Mouse (Mus musculus): ENCODE results near the gene Tsr3. TPM values are rescaled to one million over a fixed set of nuclear protein-coding genes. Genes with fewer than 3 reads are reported as not detected.

The Tsr3 gene
- total and polyA plus RNA-seq, 3 experiments = 38.7 to 42.3 (median 40.8) TPM

DNA sequence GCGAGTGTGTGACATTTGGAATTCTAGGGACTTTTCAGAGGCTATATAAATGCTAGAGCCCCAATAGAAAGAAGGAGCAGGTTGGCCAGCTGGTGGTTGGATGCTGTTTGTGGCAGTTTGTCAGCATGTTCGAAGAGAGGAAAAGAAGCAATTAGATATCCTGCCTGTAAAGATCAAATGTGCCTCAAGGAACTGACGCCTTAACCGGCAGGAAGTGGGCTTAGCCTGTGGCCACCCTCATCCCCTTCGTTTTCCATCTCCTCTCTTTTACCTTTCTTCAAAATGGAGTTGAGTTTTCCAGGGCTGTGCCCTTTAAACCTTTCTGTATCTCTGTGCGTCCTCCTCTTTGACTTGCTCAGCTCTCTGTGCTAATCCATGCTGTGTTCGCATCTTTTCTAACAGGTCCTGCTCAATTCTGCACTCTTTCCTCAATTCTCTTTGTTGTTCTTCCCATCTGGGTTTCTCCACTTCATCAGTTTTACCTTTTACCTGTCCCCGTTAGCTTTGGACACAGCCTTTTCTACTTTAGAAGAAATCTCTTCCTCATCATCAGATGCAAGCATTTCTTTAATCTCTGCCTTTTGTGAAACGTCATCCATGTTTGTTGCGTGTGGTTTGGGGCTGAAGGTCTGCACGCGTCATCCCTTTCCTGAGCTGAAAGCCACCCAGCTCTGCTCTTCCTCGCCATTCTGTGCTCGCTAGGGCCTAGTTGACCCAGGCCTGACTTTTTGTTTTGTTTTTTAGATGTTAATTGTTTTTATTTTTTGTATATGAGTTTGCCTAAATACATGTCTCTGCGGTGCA, 20.3 kb upstream of the Tsr3 start:
- dilution Hi-C loops (cut with MboI; ENCODE audit: extremely low pct_ligation_motif_present, extremely low pct_unique_long_range_greater_than_20kb, low sequenced_read_pairs) = no loop called here
- DNase-seq (ENCODE audit: extremely low read depth) = no peak
- in situ Hi-C loops (cut with MboI; ENCODE audit: low pct_ligation_motif_present, low pct_unique_long_range_greater_than_20kb, low sequenced_read_pairs) = no loop called here

DNA sequence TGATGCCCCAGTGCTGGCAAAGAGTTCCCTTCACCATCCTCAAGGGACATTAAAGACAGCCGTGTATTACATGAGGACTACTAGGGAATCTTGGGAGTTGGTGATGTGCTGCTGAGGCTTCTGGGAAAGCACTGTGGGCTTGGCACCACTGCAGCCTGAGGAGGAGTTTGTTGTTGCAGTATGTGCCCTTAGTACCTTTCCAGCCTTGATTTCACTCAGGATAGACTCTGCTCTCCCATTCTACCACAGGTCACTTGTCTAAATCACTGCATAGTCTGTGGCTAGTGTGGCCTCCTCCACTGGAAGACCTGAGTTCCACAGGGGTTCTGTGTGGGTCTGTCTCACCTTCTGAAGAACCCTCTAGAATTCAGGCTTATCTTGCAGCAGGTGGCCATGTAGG, 19.2 kb upstream of the Tsr3 start:
- peaks cover 6% of the 10 kb centered on the region; the same call in 1 of the 2 replicates for H3K79me2 ChIP-seq (replicated peaks; ENCODE audit: control insufficient read depth, extremely low read depth, insufficient read depth, poor library complexity, severe bottlenecking)
- peak overlapping the region; percentile 95; the same call in 1 of the 2 replicates for H3K27ac ChIP-seq (ENCODE audit: insufficient read depth, low read depth)
- no peaks in the 10 kb centered on the region for H3K27me3 ChIP-seq (replicated peaks)
- DNase-seq (ENCODE audit: extremely low read depth) = no peak
- H3K9me3 ChIP-seq (replicated peaks; ENCODE audit: low read length) = no peaks in the 10 kb centered on the region
- in situ Hi-C loops (cut with MboI; ENCODE audit: low pct_ligation_motif_present, low pct_unique_long_range_greater_than_20kb, low sequenced_read_pairs) (no loop called here), dilution Hi-C loops (cut with MboI; ENCODE audit: extremely low pct_ligation_motif_present, extremely low pct_unique_long_range_greater_than_20kb, low sequenced_read_pairs) (no loop called here)
- no peak overlapping the region for H3K4me3 ChIP-seq (replicated peaks in 1 of 3; ENCODE audit: low read depth in 2 of 3, low read length in 2 of 3, poor library complexity in 1 of 3)
- H3K9ac ChIP-seq (ENCODE audit: insufficient read depth, low read depth) = no peak overlapping the region
- no peak overlapping the region for H3K4me2 ChIP-seq (ENCODE audit: insufficient read depth, low read depth, poor library complexity, severe bottlenecking)
- peaks cover 22 to 52% of the 10 kb centered on the region in 2 experiments for H3K36me3 ChIP-seq (replicated peaks in 1 of 2; ENCODE audit: control insufficient read depth in 1 of 2, insufficient read depth in 1 of 2, low read length in 1 of 2)
- TF ChIP-seq ZNF384 (IDR thresholded peaks at IDR 0.05; ENCODE audit: low read depth, low read length) = no peak
- TF ChIP-seq JUN (IDR thresholded peaks at IDR 0.05; ENCODE audit: insufficient read depth, low read depth, low read length) = no peak
- no peak for TF ChIP-seq ETS1 (conservative IDR thresholded peaks at IDR 0.05; ENCODE audit: low read depth, low read length)
- no peak for TF ChIP-seq USF1 (IDR thresholded peaks at IDR 0.05; ENCODE audit: low read depth, low read length)
- no peak for TF ChIP-seq ZKSCAN1 (IDR thresholded peaks at IDR 0.05; ENCODE audit: borderline replicate concordance, low read depth, low read length)
- TF ChIP-seq POLR2A (IDR thresholded peaks at IDR 0.05; ENCODE audit: low read depth, low read length) = no peak
- TF ChIP-seq ELF1 (IDR thresholded peaks at IDR 0.05; ENCODE audit: low read depth, low read length) = no peak
- no peak for TF ChIP-seq NRF1 (IDR thresholded peaks at IDR 0.05; ENCODE audit: low read depth, low read length)
- TF ChIP-seq SMC3 (IDR thresholded peaks at IDR 0.05; ENCODE audit: low read depth, low read length) = no peak
- no peak for TF ChIP-seq MAFK (IDR thresholded peaks at IDR 0.05; ENCODE audit: insufficient replicate concordance, low read length)
- no peak for TF ChIP-seq BHLHE40 (IDR thresholded peaks at IDR 0.05; ENCODE audit: low read depth, low read length)
- no peak for TF ChIP-seq MAX (IDR thresholded peaks at IDR 0.05; ENCODE audit: low read length)
- no peak for TF ChIP-seq CHD2 (IDR thresholded peaks at IDR 0.05; ENCODE audit: low read length)
- TF ChIP-seq SIN3A (IDR thresholded peaks at IDR 0.05; ENCODE audit: low read length) = no peak
- TF ChIP-seq IRF4 (IDR thresholded peaks at IDR 0.05; ENCODE audit: low read depth, low read length) = no peak
- TF ChIP-seq PAX5 (IDR thresholded peaks at IDR 0.05; ENCODE audit: low read length) = no peak
- TF ChIP-seq ZC3H11A (IDR thresholded peaks at IDR 0.05; ENCODE audit: low read depth, low read length) = no peak
- no peak for TF ChIP-seq TBP (conservative IDR thresholded peaks at IDR 0.05; ENCODE audit: low read depth, low read length)
- TF ChIP-seq HCFC1 (IDR thresholded peaks at IDR 0.05; ENCODE audit: low read depth, low read length) = no peak
- peaks cover 24 to 46% of the 10 kb centered on the region in 2 experiments for H3K4me1 ChIP-seq (ENCODE audit: control insufficient read depth in 1 of 2, insufficient read depth in 2 of 2)

More for the DNA sequence above, 20.3 kb upstream of the Tsr3 start:
- peaks cover 29 to 57% of the 10 kb centered on the region in 2 experiments for H3K36me3 ChIP-seq (replicated peaks in 1 of 2; ENCODE audit: control insufficient read depth in 1 of 2, insufficient read depth in 1 of 2, low read length in 1 of 2)
- H3K9me3 ChIP-seq (replicated peaks; ENCODE audit: low read length) = no peaks in the 10 kb centered on the region
- H3K9ac ChIP-seq (ENCODE audit: insufficient read depth, low read depth) = no peak overlapping the region
- H3K79me2 ChIP-seq (replicated peaks; ENCODE audit: control insufficient read depth, extremely low read depth, insufficient read depth, poor library complexity, severe bottlenecking) = peaks cover 6% of the 10 kb centered on the region; the same call in 1 of the 2 replicates
- H3K4me1 ChIP-seq (ENCODE audit: control insufficient read depth in 1 of 2, insufficient read depth in 2 of 2) = peaks cover 16 to 36% of the 10 kb centered on the region in 2 experiments
- no peak overlapping the region for H3K4me3 ChIP-seq (replicated peaks in 1 of 3; ENCODE audit: low read depth in 2 of 3, low read length in 2 of 3, poor library complexity in 1 of 3)
- no peaks in the 10 kb centered on the region for H3K27me3 ChIP-seq (replicated peaks)
- no peak overlapping the region for H3K27ac ChIP-seq (ENCODE audit: insufficient read depth, low read depth)
- no peak overlapping the region for H3K4me2 ChIP-seq (ENCODE audit: insufficient read depth, low read depth, poor library complexity, severe bottlenecking)
- TF ChIP-seq ELF1 (IDR thresholded peaks at IDR 0.05; ENCODE audit: low read depth, low read length) (no peak), E2F4 (IDR thresholded peaks at IDR 0.05; ENCODE audit: insufficient replicate concordance, low read depth, low read length) (no peak), CHD1 (IDR thresholded peaks at IDR 0.05; ENCODE audit: low read depth, low read length) (no peak), ZC3H11A (IDR thresholded peaks at IDR 0.05; ENCODE audit: low read depth, low read length) (no peak), RCOR1 (conservative IDR thresholded peaks at IDR 0.05; ENCODE audit: low read depth, low read length) (no peak), KAT2A (IDR thresholded peaks at IDR 0.05; ENCODE audit: insufficient replicate concordance, low read length) (no peak), NRF1 (IDR thresholded peaks at IDR 0.05; ENCODE audit: low read depth, low read length) (no peak), TCF12 (IDR thresholded peaks at IDR 0.05; ENCODE audit: low read depth, low read length) (no peak), MEF2A (IDR thresholded peaks at IDR 0.05; ENCODE audit: borderline replicate concordance, low read depth, low read length) (no peak), ZKSCAN1 (IDR thresholded peaks at IDR 0.05; ENCODE audit: borderline replicate concordance, low read depth, low read length) (no peak), CHD2 (IDR thresholded peaks at IDR 0.05; ENCODE audit: low read length) (no peak), ZNF384 (IDR thresholded peaks at IDR 0.05; ENCODE audit: low read depth, low read length) (no peak), EP300 (IDR thresholded peaks at IDR 0.05; ENCODE audit: low read length) (no peak), PAX5 (IDR thresholded peaks at IDR 0.05; ENCODE audit: low read length) (no peak), TBP (conservative IDR thresholded peaks at IDR 0.05; ENCODE audit: low read depth, low read length) (no peak), ETS1 (conservative IDR thresholded peaks at IDR 0.05; ENCODE audit: low read depth, low read length) (no peak), CTCF (conservative IDR thresholded peaks at IDR 0.05 in 1 of 2, IDR thresholded peaks at IDR 0.05 in 1 of 2; ENCODE audit: low read depth in 2 of 2, low read length in 2 of 2) (no peak), UBTF (IDR thresholded peaks at IDR 0.05; ENCODE audit: low read depth, low read length) (no peak), NELFE (IDR thresholded peaks at IDR 0.05; ENCODE audit: low read depth, low read length) (no peak), SMC3 (IDR thresholded peaks at IDR 0.05; ENCODE audit: low read depth, low read length) (no peak)

Measured in CH12.LX (cell line).